In the genomic region with DNA sequence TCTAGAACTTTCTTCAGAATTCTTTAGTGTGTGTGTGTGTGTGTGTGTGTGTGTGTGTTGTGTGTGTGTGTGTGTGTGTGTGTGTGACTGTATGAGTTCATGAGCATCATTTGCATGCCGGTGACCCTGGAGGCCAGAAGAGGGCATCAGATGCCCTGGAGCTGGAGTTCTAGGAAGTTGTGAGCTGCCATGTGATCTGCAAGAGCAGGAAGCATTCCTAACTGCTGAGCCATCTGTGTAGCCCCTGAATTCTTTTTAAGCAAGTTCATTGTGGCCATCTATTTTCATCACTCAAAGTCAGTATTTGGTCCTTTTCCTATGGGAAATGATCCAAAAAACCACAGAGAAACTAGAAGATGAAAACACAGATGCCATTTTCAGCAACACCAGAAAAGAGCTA, we compare ENCODE assay signal across 34 mouse cellular contexts. TPM values are rescaled to one million over a fixed set of nuclear protein-coding genes. Genes with fewer than 3 reads are reported as not detected.
A peak's percentile ranks its signal among the peaks of the same experiment; 100 is the strongest.
DNase-seq lines count a peak whose midpoint lies in the region; ATAC-seq and TF ChIP-seq lines count a peak whose summit lies in the region.
"Had no signal": no experiment of that assay in that cellular context is flagged by ENCODE, and none has a peak within 500 bp of the region (broad histone marks: within the 10 kb centered on the region; RNA-seq: fewer than 3 reads in every experiment).

No protein-coding gene starts in this region.

- no peak overlapping the region for H3K27ac ChIP-seq in stomach, postnatal 0 days (replicated peaks)
- H3K27ac ChIP-seq: heart, embryonic 10.5 days; heart, embryonic 15.5 days; hindbrain, embryonic 12.5 days; hindbrain, postnatal 0 days; limb, embryonic 10.5 days; limb, embryonic 15.5 days; macrophage; neural tube, embryonic 15.5 days had no signal

- no peak for TF ChIP-seq EP300 in stomach, postnatal 0 days (optimal IDR thresholded peaks at IDR 0.05)

- 0 out of 2 replicates have a peak, but pooled peaks have one; percentile 16 for TF ChIP-seq CTCF in stomach, postnatal 0 days (IDR thresholded peaks at IDR 0.05; ENCODE audit: low read depth)

- 83% methylated on average over 1 of the region's 1 CpGs for WGBS in stomach, postnatal 0 days

- DNase-seq in heart, adult 11 months, result peak; percentile 69
- DNase-seq in heart, postnatal 4 days, result no peak
- DNase-seq in right cerebral cortex, postnatal 10 days (ENCODE audit: low spot score in 2 of 2), result peak; percentile 27 to 43
- DNase-seq in right cerebral cortex, postnatal 14 days, result no peak
- DNase-seq in NIH3T3 (ENCODE audit: low read depth), result peak; percentile 58
- DNase-seq in stomach, postnatal 0 days (ENCODE audit: low spot score), result no peak
- DNase-seq in urinary bladder, postnatal 25 days (ENCODE audit: low spot score), result no peak
- DNase-seq: adrenal gland, postnatal 25 days; cerebellum, adult 2 months; cerebellum, postnatal 14 days; gastrocnemius, postnatal 14 days; kidney, adult 9 months; kidney, postnatal 10 days; layer of hippocampus, postnatal 36 days; midbrain, embryonic 14.5 days; right cerebral cortex, postnatal 4 days; thymus, postnatal 25 days had no signal

- H3K4me1 ChIP-seq in stomach, postnatal 0 days (replicated peaks; ENCODE audit: control insufficient read depth, insufficient read depth), result no peaks in the 10 kb centered on the region
- H3K4me1 ChIP-seq: heart, embryonic 15.5 days; limb, embryonic 10.5 days; limb, embryonic 15.5 days had no signal

- H3K36me3 ChIP-seq in stomach, postnatal 0 days (ENCODE audit: control insufficient read depth, insufficient read depth, low read length), result no peaks in the 10 kb centered on the region
- H3K36me3 ChIP-seq: heart, embryonic 15.5 days had no signal

- no peak overlapping the region for H3K4me2 ChIP-seq in stomach, postnatal 0 days (replicated peaks; ENCODE audit: low read depth)
- H3K4me2 ChIP-seq: heart, embryonic 15.5 days; hindbrain, embryonic 12.5 days; limb, embryonic 15.5 days; neural tube, embryonic 15.5 days had no signal

- H3K4me3 ChIP-seq in stomach, postnatal 0 days (ENCODE audit: low read depth, low read length), result no peak overlapping the region
- H3K4me3 ChIP-seq: heart, embryonic 10.5 days; heart, embryonic 15.5 days; hindbrain, embryonic 12.5 days; limb, embryonic 10.5 days; limb, embryonic 15.5 days; neural tube, embryonic 15.5 days had no signal

- no peaks in the 10 kb centered on the region for H3K27me3 ChIP-seq in stomach, postnatal 0 days (ENCODE audit: control insufficient read depth, insufficient read depth, low read length)
- H3K27me3 ChIP-seq: CH12.LX; heart, embryonic 15.5 days; hindbrain, embryonic 12.5 days; limb, embryonic 15.5 days; neural tube, embryonic 15.5 days had no signal

- H3K9ac ChIP-seq in stomach, postnatal 0 days (ENCODE audit: low read length), result no peak overlapping the region
- H3K9ac ChIP-seq: heart, embryonic 15.5 days; hindbrain, embryonic 12.5 days; limb, embryonic 15.5 days; neural tube, embryonic 15.5 days had no signal

- no peaks in the 10 kb centered on the region for H3K9me3 ChIP-seq in stomach, postnatal 0 days (ENCODE audit: control insufficient read depth, low read length)
- H3K9me3 ChIP-seq: heart, embryonic 10.5 days; heart, embryonic 15.5 days; hindbrain, embryonic 12.5 days; limb, embryonic 10.5 days; limb, embryonic 15.5 days; neural tube, embryonic 15.5 days had no signal

- no peak for ATAC-seq in stomach, postnatal 0 days (ENCODE audit: low FRiP score, low TSS enrichment)
- no peak for ATAC-seq in CD4-positive, CD25-positive, alpha-beta regulatory T cell, adult 4 months
- ATAC-seq: forebrain, embryonic 16.5 days; hindbrain, postnatal 0 days; intestine, embryonic 16.5 days; lung, postnatal 0 days had no signal

RNA-seq across cellular contexts. Expression of gene Actc1, which starts 41.3 kb away (rescaled TPM):
- over 10,000 TPM; 17,542 to 18,879 TPM for total RNA-seq in heart, postnatal 4 days (2021)
- 28.4 and 31.0 TPM in 2 replicates for polyA plus RNA-seq in stomach, postnatal 0 days (2015; fragmentation: Nextera tagmentation; extraction: Ambion mirVana)
- polyA plus RNA-seq in CD4-positive, CD25-positive, alpha-beta regulatory T cell, adult 4 months (2017; shearing (Covaris generic)), result not detected
- total RNA-seq: adrenal gland, adult 18-20 months; adrenal gland, postnatal 25 days; CH12.LX; granulocyte monocyte progenitor cell, adult 5-6 weeks; layer of hippocampus, postnatal 36 days; left cerebral cortex, postnatal 10 days; monocyte, adult 5-6 weeks had no signal
- polyA plus RNA-seq: cerebellum, adult 2 months; macrophage had no signal

Comparison
In these comparisons a context has a peak if more than half of its experiments do, and no peak if none do; other contexts are left out.
1. DNase-seq: peak in heart, adult 11 months (single experiment), right cerebral cortex, postnatal 10 days (2 of 2) and NIH3T3 (single experiment); none in heart, postnatal 4 days (single experiment), right cerebral cortex, postnatal 14 days (single experiment), stomach, postnatal 0 days (single experiment) and urinary bladder, postnatal 25 days (single experiment).
2. RNA of gene Actc1, which starts 41.3 kb away (polyA plus RNA-seq): 28.4 to 31.0 TPM in stomach, postnatal 0 days; not detected in CD4-positive, CD25-positive, alpha-beta regulatory T cell, adult 4 months; every median in the first group is over 10 times any median in the second.